Mouse (Mus musculus): ENCODE measurements around the gene Nccrp1.

DNA sequence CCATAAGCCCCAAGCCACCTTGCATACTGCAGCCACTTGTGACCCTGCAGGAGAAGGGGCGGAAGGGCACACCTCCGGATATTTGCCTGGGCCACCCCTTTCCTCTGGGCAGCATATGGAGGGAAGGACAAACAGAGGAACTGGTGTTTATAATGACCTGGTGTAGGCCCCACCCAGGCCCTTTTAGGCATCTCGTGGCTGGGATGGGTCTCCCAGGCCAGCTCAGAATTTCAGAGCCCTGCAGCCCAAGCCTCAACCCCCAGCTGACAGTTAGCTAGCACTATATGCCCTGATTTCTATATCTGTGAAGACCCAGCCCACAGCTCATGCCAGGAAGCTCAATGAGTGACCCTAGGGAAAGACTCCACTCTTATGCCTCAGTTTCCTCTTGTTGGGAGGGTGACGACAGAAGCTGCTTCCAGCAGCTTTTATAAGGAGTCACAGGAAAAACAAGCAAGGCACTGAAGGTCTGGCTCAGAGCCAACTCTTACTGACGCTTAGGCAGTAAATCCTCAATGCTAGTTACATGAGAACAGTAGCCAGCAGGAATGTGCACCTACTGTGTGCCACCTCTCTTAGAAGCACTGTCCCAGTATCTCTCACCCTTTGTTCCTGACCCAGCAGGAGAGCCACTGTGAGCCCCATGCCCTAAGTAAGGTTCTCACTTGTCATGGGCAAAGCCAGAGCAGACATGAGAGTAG lies 24.1 kb upstream of the Nccrp1 start:
- TF ChIP-seq CTCF (IDR thresholded peaks at IDR 0.05) (no peak), EP300 (IDR thresholded peaks at IDR 0.05) (peak; percentile 93)

Measured in lung, postnatal 0 days (tissue).